Mouse (Mus musculus) CH12.LX (cell line): ENCODE measurements at regions not wholly inside any gene's neighbourhood (a gene's known extent, or its start where the extent isn't known, plus 50 kb on each side); places are given as distances from the start of the nearest gene placed in this dataset.

Source experiments
- DNase-seq: peaks from one replicate; pipeline ENCODE4 v3.0.0-alpha.2; 2013; ENCODE audit errors: extremely low read depth
- H3K27ac ChIP-seq: 2 replicates; pipeline ENCODE4 v1.5.1; 2012; ENCODE audit warnings: low read depth, mild to moderate bottlenecking, control low read depth, moderate library complexity; ENCODE audit not compliant: insufficient read depth
- H3K27me3 ChIP-seq: replicated peaks from 2 replicates; pipeline ENCODE3; 2012; ENCODE audit warnings: inconsistent platforms
- H3K36me3 ChIP-seq, 2 experiments: replicated peaks in 1 of 2; 2 replicates each; pipeline versions ENCODE3 to v1.6.1; 2012; ENCODE audit warnings: inconsistent platforms in 1 of 2, low read length in 1 of 2, mild to moderate bottlenecking in 1 of 2, mixed read lengths in 1 of 2, moderate library complexity in 1 of 2; ENCODE audit not compliant: control insufficient read depth in 1 of 2, insufficient read depth in 1 of 2
- H3K4me1 ChIP-seq, 2 experiments: 2 replicates each; pipeline ENCODE4 v1.6.1; 2012; ENCODE audit warnings: inconsistent platforms in 1 of 2, moderate library complexity in 1 of 2; ENCODE audit not compliant: insufficient read depth in 2 of 2, control insufficient read depth in 1 of 2
- H3K4me2 ChIP-seq: 2 replicates; pipeline ENCODE4 v1.6.1; 2012; ENCODE audit warnings: low read depth, mild to moderate bottlenecking, control low read depth; ENCODE audit not compliant: poor library complexity, insufficient read depth, severe bottlenecking
- H3K4me3 ChIP-seq, 3 experiments: fragments of 150-350 bp in 1 of 3; sonication (generic) in 1 of 3; replicated peaks in 1 of 3; 2 replicates each; pipeline versions ENCODE3 to v1.5.1; 2011 to 2012; ENCODE audit warnings: low read depth in 2 of 3, low read length in 2 of 3, mild to moderate bottlenecking in 2 of 3, moderate library complexity in 2 of 3, control low read depth in 1 of 3, improper control_type of control experiment in 1 of 3, inconsistent platforms in 1 of 3, mixed read lengths in 1 of 3; ENCODE audit not compliant: poor library complexity in 1 of 3
- H3K79me2 ChIP-seq: replicated peaks from 2 replicates; pipeline ENCODE4 v1.6.1; 2012; ENCODE audit warnings: mild to moderate bottlenecking, moderate library complexity; ENCODE audit not compliant: control insufficient read depth, poor library complexity, insufficient read depth, severe bottlenecking; ENCODE audit errors: extremely low read depth
- H3K9ac ChIP-seq: 2 replicates; pipeline ENCODE4 v1.6.1; 2012; ENCODE audit warnings: low read depth, mild to moderate bottlenecking, control low read depth, moderate library complexity; ENCODE audit not compliant: insufficient read depth
- H3K9me3 ChIP-seq: replicated peaks from 2 replicates; pipeline ENCODE3; 2012; ENCODE audit warnings: low read length, inconsistent platforms, mixed read lengths
- BHLHE40 ChIP-seq: IDR thresholded peaks from 2 replicates; pipeline ENCODE4 v1.6.1; 2011; ENCODE audit warnings: mild to moderate bottlenecking, low read depth, low read length, improper control_type of control experiment
- CHD2 ChIP-seq: IDR thresholded peaks from 2 replicates; pipeline ENCODE4 v1.6.1; 2011; ENCODE audit warnings: low read length, improper control_type of control experiment
- CTCF ChIP-seq, 2 experiments: IDR thresholded peaks in 1 of 2; conservative IDR thresholded peaks in 1 of 2; 2 replicates each; pipeline ENCODE4 v1.5.1; 2011 to 2012; ENCODE audit warnings: low read depth in 2 of 2, low read length in 2 of 2, improper control_type of control experiment in 1 of 2, inconsistent platforms in 1 of 2, mild to moderate bottlenecking in 1 of 2, moderate library complexity in 1 of 2
- ELF1 ChIP-seq: IDR thresholded peaks from 2 replicates; pipeline ENCODE4 v1.6.1; 2014; ENCODE audit warnings: low read depth, mild to moderate bottlenecking, inconsistent platforms, low read length, improper control_type of control experiment
- ETS1 ChIP-seq: conservative IDR thresholded peaks from 2 replicates; pipeline ENCODE4 v1.6.1; 2012; ENCODE audit warnings: low read depth, mild to moderate bottlenecking, inconsistent platforms, low read length, improper control_type of control experiment, moderate library complexity
- IRF4 ChIP-seq: IDR thresholded peaks from 2 replicates; pipeline ENCODE4 v1.6.1; 2014; ENCODE audit warnings: low read depth, mild to moderate bottlenecking, inconsistent platforms, low read length, improper control_type of control experiment
- JUN ChIP-seq: IDR thresholded peaks from 2 replicates; pipeline ENCODE4 v1.6.1; 2011; ENCODE audit warnings: low read depth, mild to moderate bottlenecking, low read length, improper control_type of control experiment, moderate library complexity; ENCODE audit not compliant: insufficient read depth
- KAT2A ChIP-seq: IDR thresholded peaks from 2 replicates; pipeline ENCODE4 v1.6.1; 2012; ENCODE audit warnings: low read length, improper control_type of control experiment, inconsistent platforms; ENCODE audit not compliant: insufficient replicate concordance
- MAFK ChIP-seq: IDR thresholded peaks from 2 replicates; pipeline ENCODE4 v1.6.1; 2011; ENCODE audit warnings: low read length, improper control_type of control experiment; ENCODE audit not compliant: insufficient replicate concordance
- MAX ChIP-seq: IDR thresholded peaks from 2 replicates; pipeline ENCODE4 v1.6.1; 2011; ENCODE audit warnings: low read length, improper control_type of control experiment
- MEF2A ChIP-seq: IDR thresholded peaks from 2 replicates; pipeline ENCODE4 v1.6.1; 2014; ENCODE audit warnings: low read depth, mild to moderate bottlenecking, inconsistent platforms, low read length, improper control_type of control experiment, borderline replicate concordance
- MYC ChIP-seq: IDR thresholded peaks from 2 replicates; pipeline ENCODE4 v1.6.1; 2011; ENCODE audit warnings: low read depth, mild to moderate bottlenecking, improper control_type of control experiment, low read length
- NELFE ChIP-seq: IDR thresholded peaks from 2 replicates; pipeline ENCODE4 v1.6.1; 2011; ENCODE audit warnings: low read depth, low read length, improper control_type of control experiment
- PAX5 ChIP-seq: IDR thresholded peaks from 2 replicates; pipeline ENCODE4 v1.6.1; 2012; ENCODE audit warnings: low read length, inconsistent platforms, mixed read lengths
- POLR2A ChIP-seq: IDR thresholded peaks from 2 replicates; pipeline ENCODE4 v1.6.1; 2011; ENCODE audit warnings: low read depth, mild to moderate bottlenecking, improper control_type of control experiment, low read length
- POLR2AphosphoS2 ChIP-seq: IDR thresholded peaks from 2 replicates; pipeline ENCODE4 v1.6.1; 2011; ENCODE audit warnings: low read depth, low read length, improper control_type of control experiment
- RCOR1 ChIP-seq: conservative IDR thresholded peaks from 2 replicates; pipeline ENCODE4 v1.6.1; 2012; ENCODE audit warnings: low read depth, mild to moderate bottlenecking, inconsistent platforms, low read length, improper control_type of control experiment
- SIN3A ChIP-seq: IDR thresholded peaks from 2 replicates; pipeline ENCODE4 v1.6.1; 2012; ENCODE audit warnings: low read length, improper control_type of control experiment, inconsistent platforms
- TBP ChIP-seq: conservative IDR thresholded peaks from 2 replicates; pipeline ENCODE4 v1.6.1; 2011; ENCODE audit warnings: low read depth, low read length, improper control_type of control experiment
- UBTF ChIP-seq: IDR thresholded peaks from 2 replicates; pipeline ENCODE4 v1.6.1; 2012; ENCODE audit warnings: low read depth, mild to moderate bottlenecking, inconsistent platforms, low read length, improper control_type of control experiment, moderate library complexity
- USF1 ChIP-seq: IDR thresholded peaks from 2 replicates; pipeline ENCODE4 v1.6.1; 2014; ENCODE audit warnings: low read depth, mild to moderate bottlenecking, inconsistent platforms, low read length, improper control_type of control experiment
- USF2 ChIP-seq: conservative IDR thresholded peaks from 2 replicates; pipeline ENCODE4 v1.6.1; 2011; ENCODE audit warnings: low read depth, low read length, improper control_type of control experiment
- ZC3H11A ChIP-seq: IDR thresholded peaks from 2 replicates; pipeline ENCODE4 v1.6.1; 2012; ENCODE audit warnings: low read depth, mild to moderate bottlenecking, inconsistent platforms, low read length, improper control_type of control experiment
- ZNF384 ChIP-seq: IDR thresholded peaks from 2 replicates; pipeline ENCODE4 v1.6.1; 2012; ENCODE audit warnings: low read depth, low read length, improper control_type of control experiment, inconsistent platforms
- dilution Hi-C: fragments of 300-500 bp; cut with MboI; formaldehyde crosslinking; loops from 2 replicates; pipeline ENCODE4 v1.14.3; 2020; ENCODE audit warnings: low sequenced_read_pairs; ENCODE audit not compliant: extremely low pct_unique_long_range_greater_than_20kb, extremely low pct_ligation_motif_present
- in situ Hi-C: fragments of 300-500 bp; cut with MboI; formaldehyde crosslinking; loops from 3 replicates; pipeline ENCODE4 v1.14.3; 2019; ENCODE audit warnings: low sequenced_read_pairs, low pct_ligation_motif_present, low pct_unique_long_range_greater_than_20kb, mixed read lengths

DNA sequence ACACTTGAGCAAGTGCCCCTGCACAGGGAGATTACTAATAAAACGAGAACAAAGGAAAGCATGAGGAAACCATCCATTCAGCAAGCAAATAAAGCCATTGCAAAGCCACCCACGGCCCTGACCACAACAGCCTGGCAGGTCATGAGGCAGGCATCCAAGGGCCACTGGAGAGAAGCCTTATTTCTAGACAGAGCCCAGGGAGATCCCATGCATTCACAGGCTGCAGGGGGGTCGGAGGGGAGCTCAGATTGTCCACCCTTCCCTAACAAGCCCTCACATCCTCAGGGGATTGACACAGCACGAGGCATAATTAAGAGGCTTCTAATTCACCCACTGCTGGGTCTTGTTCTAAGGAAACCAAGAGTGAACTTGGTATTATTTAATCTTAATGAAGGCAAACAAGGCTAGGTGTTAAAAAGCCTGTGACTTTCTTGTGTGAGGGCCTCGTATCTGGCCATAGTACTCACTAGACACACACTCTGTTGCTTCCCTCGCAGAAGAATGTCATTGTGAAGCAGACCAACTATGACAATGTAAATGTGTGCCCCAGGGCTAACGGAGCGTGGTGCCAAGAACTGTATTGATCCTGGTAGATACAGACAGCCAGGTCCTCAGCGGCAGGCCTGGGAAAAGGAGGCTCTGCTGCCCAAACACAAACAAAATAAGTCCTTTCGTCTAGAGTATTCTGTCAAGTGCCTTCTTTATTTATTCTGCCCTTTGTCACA, 303.6 kb upstream of the Slc24a5 start:
- no peak for DNase-seq
- Histone ChIP-seq H3K27me3 (no peaks in the 10 kb centered on the region), H3K9me3 (peaks cover 81% of the 10 kb centered on the region), H3K4me2 (no peak overlapping the region), H3K36me3 (no peaks in the 10 kb centered on the region), H3K4me1 (no peaks in the 10 kb centered on the region), H3K27ac (no peak overlapping the region), H3K9ac (no peak overlapping the region), H3K79me2 (no peaks in the 10 kb centered on the region), H3K4me3 (no peak overlapping the region)
- in situ Hi-C loops (no loop called here), dilution Hi-C loops (no loop called here)
- TF ChIP-seq MEF2A: no peak
- TF ChIP-seq USF2: no peak
- TF ChIP-seq POLR2A: no peak
- TF ChIP-seq JUN: no peak
- TF ChIP-seq MYC: no peak
- no peak for TF ChIP-seq RCOR1
- no peak for TF ChIP-seq USF1
- TF ChIP-seq ZNF384: no peak
- no peak for TF ChIP-seq KAT2A
- TF ChIP-seq NELFE: no peak
- TF ChIP-seq TBP: no peak
- no peak for TF ChIP-seq MAFK
- TF ChIP-seq MAX: no peak
- no peak for TF ChIP-seq PAX5
- TF ChIP-seq ELF1: no peak
- no peak for TF ChIP-seq SIN3A
- no peak for TF ChIP-seq CHD2
- TF ChIP-seq ETS1: no peak
- no peak for TF ChIP-seq UBTF

- Histone ChIP-seq H3K27me3 (no peaks in the 10 kb centered on the region), H3K9ac (no peak overlapping the region), H3K9me3 (peaks cover 78% of the 10 kb centered on the region), H3K79me2 (no peaks in the 10 kb centered on the region), H3K4me2 (no peak overlapping the region), H3K4me3 (no peak overlapping the region), H3K4me1 (no peaks in the 10 kb centered on the region), H3K36me3 (no peaks in the 10 kb centered on the region), H3K27ac (no peak overlapping the region)
- TF ChIP-seq CTCF (conservative IDR thresholded peaks at IDR 0.05 in 1 of 2, IDR thresholded peaks at IDR 0.05 in 1 of 2; ENCODE audit: low read depth in 2 of 2, low read length in 2 of 2): no peak
- TF ChIP-seq BHLHE40: no peak
- TF ChIP-seq PAX5: no peak
- TF ChIP-seq MEF2A: no peak
- no peak for TF ChIP-seq USF1
- TF ChIP-seq MAFK: no peak
- TF ChIP-seq ZC3H11A: no peak
- no peak for TF ChIP-seq POLR2AphosphoS2
- TF ChIP-seq TBP: no peak
- TF ChIP-seq NELFE: no peak
- TF ChIP-seq IRF4: no peak
- dilution Hi-C loops (no loop called here), in situ Hi-C loops (no loop called here)
- no peak for DNase-seq
Measured at GRCm38 (mm10) chr2:124769267-124769967, 298.5 kb upstream of the Slc24a5 start.
